Mouse (Mus musculus): ENCODE measurements around the gene Vmn1r17. TPM values are rescaled to one million over a fixed set of nuclear protein-coding genes. Genes with fewer than 3 reads are reported as not detected.

Vmn1r17 gene
- total RNA-seq (2023): not detected

DNA sequence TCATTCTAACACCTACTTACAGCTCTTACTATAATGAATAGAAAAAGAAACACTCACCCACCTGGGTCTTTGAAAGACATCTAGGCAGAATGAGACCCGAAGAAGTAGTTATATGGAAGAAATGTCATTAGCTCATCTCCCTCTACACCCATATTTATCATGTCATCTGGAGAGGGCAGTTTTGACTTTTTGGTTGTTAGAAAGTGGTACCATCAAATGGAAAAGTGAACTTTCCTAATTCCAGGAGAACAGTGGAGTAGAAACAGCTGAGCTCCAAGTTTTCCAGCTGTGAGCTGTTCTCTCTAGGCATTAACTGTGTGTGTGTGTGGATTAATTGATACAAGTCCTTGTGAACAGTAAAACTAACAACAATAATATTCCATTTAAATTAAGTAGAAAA lies at the start of gene Vmn1r17:
Vmn1r17 (minus strand) TSS at position 101 of the 400 bp plus-strand sequence.

DNA sequence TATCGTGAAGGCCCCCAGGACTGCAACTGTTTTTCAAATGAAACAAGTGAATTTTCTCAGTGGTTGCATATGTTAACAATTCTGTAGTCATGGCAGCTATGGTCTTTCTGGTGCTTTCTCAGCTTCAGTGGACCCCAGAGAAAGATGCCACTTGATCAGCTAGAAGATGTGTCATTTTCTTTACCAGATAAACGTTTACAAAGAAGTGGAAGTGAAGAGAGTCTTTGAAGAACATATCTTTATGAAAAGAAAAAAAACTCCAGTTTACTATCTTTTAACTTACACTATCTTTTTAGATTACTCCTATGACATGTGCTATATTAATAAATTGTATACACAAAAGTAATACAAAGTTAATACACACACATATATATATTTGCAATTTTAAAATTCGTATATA lies 40.0 kb upstream of the Vmn1r17 start, which contains the start of gene Vmn1r19:
Vmn1r19 (plus strand) TSS at position 301 of the 400 bp plus-strand sequence.

DNA sequence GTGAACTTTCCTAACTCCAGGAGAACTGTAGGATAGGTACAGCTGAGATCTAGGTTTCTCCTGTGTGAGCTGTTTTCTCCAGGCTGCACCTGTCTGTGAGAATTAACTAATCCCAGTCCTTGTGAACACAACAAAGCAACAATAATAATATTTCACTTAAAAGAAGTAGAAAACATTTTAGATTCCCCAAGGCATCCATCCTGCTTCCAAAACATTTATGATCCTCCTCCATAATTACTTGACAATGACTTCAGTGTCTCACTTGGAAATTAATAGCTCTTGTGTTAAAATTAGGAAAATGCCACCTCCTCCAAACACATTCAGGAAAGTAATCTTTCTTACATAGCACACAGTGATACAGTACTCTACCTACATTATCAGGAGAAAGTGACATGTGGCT lies 32.2 kb upstream of the Vmn1r17 start, which contains the start of gene Vmn1r18:
Vmn1r18 (minus strand) TSS at position 101 of the 400 bp plus-strand sequence.

DNA sequence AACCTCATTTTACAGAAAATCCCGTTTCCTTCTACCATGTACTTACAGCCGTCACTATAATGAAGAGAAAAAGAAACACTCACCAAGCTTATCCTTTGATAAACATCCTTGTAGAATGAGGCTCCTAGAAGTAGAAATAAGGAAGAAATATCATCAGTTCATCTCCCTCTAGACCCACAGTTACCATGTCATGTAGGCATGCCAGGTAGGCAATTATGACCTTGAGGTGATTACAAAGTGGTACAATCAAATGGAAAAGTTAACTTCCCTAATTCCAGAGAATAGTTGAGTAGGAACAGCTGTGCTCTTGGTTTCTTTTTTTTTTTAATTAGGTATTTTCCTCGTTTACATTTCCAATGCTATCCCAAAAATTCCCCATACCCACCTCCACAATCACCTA lies 34.1 kb downstream of the Vmn1r17 start, which contains the start of gene Vmn1r16:
Vmn1r16 (minus strand) TSS at position 101 of the 400 bp plus-strand sequence.

Other genes with a start within 250 kb of the Vmn1r17 start
- not detected for gene Vmn1r11, start 230.3 kb downstream of the Vmn1r17 start, total RNA-seq (2023)
- not detected for gene Vmn1r12, start 206.8 kb downstream of the Vmn1r17 start, total RNA-seq (2023)
- not detected for gene Vmn1r13, start 160.4 kb downstream of the Vmn1r17 start, total RNA-seq (2023)
- gene Vmn1r14, start 132.0 kb downstream of the Vmn1r17 start, total RNA-seq (2023): not detected
- gene Vmn1r15, start 105.8 kb downstream of the Vmn1r17 start, total RNA-seq (2023): not detected
- gene Vmn1r16, start 34.2 kb downstream of the Vmn1r17 start, total RNA-seq (2023): not detected
- not detected for gene Vmn1r18, start 32.1 kb upstream of the Vmn1r17 start, total RNA-seq (2023)
- gene Vmn1r19, start 40.1 kb upstream of the Vmn1r17 start, total RNA-seq (2023): not detected
- gene Vmn1r20, start 65.2 kb upstream of the Vmn1r17 start, total RNA-seq (2023): not detected
- 33.6 TPM for gene Ppm1k, start 171.7 kb upstream of the Vmn1r17 start, total RNA-seq (2023)
- gene Herc6, start 217.3 kb upstream of the Vmn1r17 start, total RNA-seq (2023): 36.4 TPM

Data from CD4-positive naive resting alpha-beta T cell, adult 76 days (primary cell).